Mouse (Mus musculus): ENCODE data around the gene Zfp612.

DNA sequence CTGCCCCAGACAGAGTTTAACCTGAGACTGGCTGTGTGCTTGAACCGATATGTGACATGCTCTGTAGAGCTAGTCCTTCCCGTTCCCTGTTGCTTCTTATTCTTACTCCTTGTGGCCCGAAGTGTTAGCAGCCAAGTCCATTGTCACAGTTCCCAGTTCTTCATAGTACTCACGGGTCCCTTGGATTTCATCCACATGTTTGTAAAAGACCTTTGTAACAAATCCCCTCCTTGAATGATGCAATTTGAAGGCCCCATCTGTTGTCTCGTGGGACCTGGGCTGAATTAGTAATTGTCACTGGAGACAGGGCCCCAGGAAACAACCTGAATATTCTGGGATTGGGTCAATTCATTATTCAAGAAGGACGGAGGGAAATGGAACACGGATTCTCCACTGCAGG, 56.0 kb downstream of the Zfp612 start:
- TF ChIP-seq POLR2A (IDR thresholded peaks at IDR 0.05; ENCODE audit: low read depth, low read length) (no peak), CTCF (IDR thresholded peaks at IDR 0.05; ENCODE audit: extremely low read depth, insufficient read depth, insufficient read length, insufficient replicate concordance) (no peak)
